Mouse (Mus musculus): ENCODE data around the gene Luc7l3. TPM values are rescaled to one million over a fixed set of nuclear protein-coding genes. Genes with fewer than 3 reads are reported as not detected.

Gene Luc7l3
- total RNA-seq, 2 experiments from 2014 or later: 40.6 to 45.0 TPM

Other genes starting within 250 kb of the Luc7l3 start
- 10 to 100 TPM; 64.1 to 67.6 TPM for gene Tob1, start 110.5 kb downstream of the Luc7l3 start, total RNA-seq (2021)
- 1 to 10 TPM; 1.5 to 1.8 TPM for gene Wfikkn2, start 76.0 kb downstream of the Luc7l3 start, total RNA-seq (2021)
- gene Gm21885, start 40.1 kb downstream of the Luc7l3 start, total RNA-seq (2021): not detected
- 100 to 1,000 TPM; 227 to 239 TPM for gene Ankrd40, start 6.0 kb upstream of the Luc7l3 start, total RNA-seq (2021)
- gene Abcc3, start 71.0 kb upstream of the Luc7l3 start, total RNA-seq (2021): 1 to 10 TPM; 2.6 to 3.3 TPM
- 10 to 100 TPM; 27.6 to 28.8 TPM for gene Cacna1g, start 152.2 kb upstream of the Luc7l3 start, total RNA-seq (2021)
- gene Spata20, start 164.2 kb upstream of the Luc7l3 start, total RNA-seq (2021): 1 to 10 TPM in 1 of 2 experiments, under 1 TPM in 1; 0.54 to 1.1 TPM
- 10 to 100 TPM; 19.9 to 24.0 TPM for gene Epn3, start 178.0 kb upstream of the Luc7l3 start, total RNA-seq (2021)
- 1 to 10 TPM; 1.4 to 2.1 TPM for gene Mycbpap, start 199.8 kb upstream of the Luc7l3 start, total RNA-seq (2021)
- 1 to 10 TPM; 9.4 to 9.6 TPM for gene Rsad1, start 227.3 kb upstream of the Luc7l3 start, total RNA-seq (2021)
- 1 to 10 TPM in 1 of 2 experiments, under 1 TPM in 1; 0.22 to 2.4 TPM for gene Chad, start 243.1 kb upstream of the Luc7l3 start, total RNA-seq (2021)